Mouse (Mus musculus) bone marrow macrophage, adult 2 months (primary cell): ENCODE results near the gene Snx9.

Experiments used
- CTCF ChIP-seq: IDR thresholded peaks from 2 replicates; pipeline ENCODE4 v1.5.1; 2012; ENCODE audit warnings: low read depth, mild to moderate bottlenecking, low read length, moderate library complexity
- POLR2A ChIP-seq: IDR thresholded peaks from 2 replicates; pipeline ENCODE4 v1.6.1; 2012; ENCODE audit warnings: mild to moderate bottlenecking, low read depth, low read length, borderline replicate concordance

DNA sequence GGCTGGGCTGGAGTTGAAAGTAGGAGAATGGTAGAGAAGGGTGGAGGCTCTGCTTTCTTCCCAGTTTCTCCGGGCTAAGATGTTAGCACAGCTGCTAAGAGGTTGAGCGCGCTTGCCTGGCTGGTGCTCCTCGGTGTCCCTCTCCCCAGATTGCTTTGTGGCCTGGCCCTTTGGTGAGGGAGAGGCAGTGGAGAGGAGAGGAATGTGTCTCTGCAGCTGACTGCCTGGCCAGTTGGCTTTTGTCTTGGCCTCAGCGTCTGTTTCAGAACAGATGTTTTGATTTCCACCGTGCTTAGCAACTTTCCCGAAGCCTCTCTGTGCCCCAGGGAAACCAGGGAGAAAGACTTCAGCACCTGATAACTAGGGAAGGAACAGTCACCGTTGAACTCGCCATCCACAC, 118.7 kb downstream of the Snx9 start:
- TF ChIP-seq CTCF (no peak), POLR2A (no peak)
